Mouse (Mus musculus) left cerebral cortex, postnatal 4 days (tissue): ENCODE data around the gene Iars2. TPM values are rescaled to one million over a fixed set of nuclear protein-coding genes. Genes with fewer than 3 reads are reported as not detected.
A peak's percentile ranks its signal among the peaks of the same experiment; 100 is the strongest.

ENCODE experiments used
- microRNA-seq: library from miRNA; unstranded; fragments of <30 nt; microRNA quantifications from one replicate; pipeline ENCODE4 v1.2.0, GENCODE M21; 2022
- total RNA-seq, 2 experiments: library from RNA; stranded (reverse); gene quantifications; 2 replicates each; pipeline ENCODE4 v1.2.3; 2021

Iars2 gene
- total RNA-seq, 2 experiments from 2014 or later, result 28.8 to 29.8 TPM

Small RNAs within 50 kb of the gene (microRNA-seq; reads per million reads assigned to microRNA genes)
- not detected for gene Mir194-1
- not detected for gene Mir215
- gene Mir664, result 42.5 reads per million, percentile 44 among the genes with 10 or more reads in this experiment

Other genes starting within 250 kb of the Iars2 start
- gene Rab3gap2, start 125.3 kb downstream of the Iars2 start, total RNA-seq, result 10 to 100 TPM; 51.9 to 52.7 TPM
- 10 to 100 TPM; 51.3 to 53.3 TPM for gene Bpnt1, start 2.8 kb upstream of the Iars2 start, total RNA-seq
- gene Eprs, start 33.6 kb upstream of the Iars2 start, total RNA-seq, result 100 to 1,000 TPM; 110 to 111 TPM
- gene Slc30a10, start 125.5 kb upstream of the Iars2 start, total RNA-seq, result 10 to 100 TPM; 14.7 to 16.2 TPM